Mouse (Mus musculus): ENCODE results near the gene Slc30a9.

GRCm38 (mm10) chr5:67381690-67382089, 74.9 kb downstream of the Slc30a9 start:
- TF ChIP-seq CTCF (IDR thresholded peaks at IDR 0.05; ENCODE audit: low read depth, low read length) (no peak), POLR2A (IDR thresholded peaks at IDR 0.05; ENCODE audit: borderline replicate concordance, low read depth, low read length) (no peak)
